Mouse (Mus musculus): ENCODE data around the gene Plaur. TPM values are rescaled to one million over a fixed set of nuclear protein-coding genes. Genes with fewer than 3 reads are reported as not detected.

Plaur gene
- polyA plus RNA-seq, 1 experiment from 2014 or later = 2.1 TPM

GRCm38 (mm10) chr7:24425919-24426318 is 36.4 kb upstream of the Plaur start:
- Histone ChIP-seq H3K9ac (replicated peaks; ENCODE audit: low read depth, low read length) (no peak overlapping the region), H3K27ac (ENCODE audit: low read length) (no peak overlapping the region), H3K4me2 (ENCODE audit: low read length) (no peak overlapping the region), H3K27me3 (replicated peaks; ENCODE audit: control insufficient read depth, insufficient read depth, low read length) (no peaks in the 10 kb centered on the region), H3K9me3 (ENCODE audit: control insufficient read depth, low read length) (no peaks in the 10 kb centered on the region), H3K4me3 (replicated peaks; ENCODE audit: low read length) (no peak overlapping the region), H3K4me1 (replicated peaks; ENCODE audit: control insufficient read depth, insufficient read depth, low read length) (peaks cover 13% of the 10 kb centered on the region), H3K36me3 (ENCODE audit: control insufficient read depth, insufficient read depth) (peaks cover 4% of the 10 kb centered on the region; the same call in 1 of the 2 replicates)
- ATAC-seq = no peak
- WGBS = 87% methylated on average over 9 of the region's 9 CpGs

GRCm38 (mm10) chr7:24427168-24427567 is 35.1 kb upstream of the Plaur start:
- H3K9ac ChIP-seq (replicated peaks; ENCODE audit: low read depth, low read length) = no peak overlapping the region
- H3K4me2 ChIP-seq (ENCODE audit: low read length) = no peak overlapping the region
- no peaks in the 10 kb centered on the region for H3K9me3 ChIP-seq (ENCODE audit: control insufficient read depth, low read length)
- H3K4me1 ChIP-seq (replicated peaks; ENCODE audit: control insufficient read depth, insufficient read depth, low read length) = peaks cover 13% of the 10 kb centered on the region
- H3K4me3 ChIP-seq (replicated peaks; ENCODE audit: low read length) = no peak overlapping the region
- H3K36me3 ChIP-seq (ENCODE audit: control insufficient read depth, insufficient read depth) = peaks cover 4% of the 10 kb centered on the region; the same call in 1 of the 2 replicates
- no peak overlapping the region for H3K27ac ChIP-seq (ENCODE audit: low read length)
- H3K27me3 ChIP-seq (replicated peaks; ENCODE audit: control insufficient read depth, insufficient read depth, low read length) = no peaks in the 10 kb centered on the region
- ATAC-seq = no peak
- 98% methylated on average over 8 of the region's 8 CpGs for WGBS

- Histone ChIP-seq H3K4me2 (ENCODE audit: low read length) (no peak overlapping the region), H3K27ac (ENCODE audit: low read length) (peak overlapping the region; percentile 80; the same call in 1 of the 2 replicates), H3K4me3 (replicated peaks; ENCODE audit: low read length) (no peak overlapping the region), H3K9ac (replicated peaks; ENCODE audit: low read depth, low read length) (no peak overlapping the region), H3K36me3 (ENCODE audit: control insufficient read depth, insufficient read depth) (peaks cover 2% of the 10 kb centered on the region; the same call in 1 of the 2 replicates), H3K9me3 (ENCODE audit: control insufficient read depth, low read length) (no peaks in the 10 kb centered on the region), H3K4me1 (replicated peaks; ENCODE audit: control insufficient read depth, insufficient read depth, low read length) (peaks cover 13% of the 10 kb centered on the region), H3K27me3 (replicated peaks; ENCODE audit: control insufficient read depth, insufficient read depth, low read length) (no peaks in the 10 kb centered on the region)
- WGBS = 90% methylated on average over 5 of the region's 5 CpGs
- no peak for ATAC-seq
These were observed 33.6 kb upstream of the Plaur start for GRCm38 (mm10) chr7:24428725-24429124.

GRCm38 (mm10) chr7:24429413-24430112 is 32.7 kb upstream of the Plaur start:
- H3K4me1 ChIP-seq (replicated peaks; ENCODE audit: control insufficient read depth, insufficient read depth, low read length) = peaks cover 13% of the 10 kb centered on the region
- no peaks in the 10 kb centered on the region for H3K27me3 ChIP-seq (replicated peaks; ENCODE audit: control insufficient read depth, insufficient read depth, low read length)
- peak; percentile 80 for ATAC-seq
- H3K9me3 ChIP-seq (ENCODE audit: control insufficient read depth, low read length) = no peaks in the 10 kb centered on the region
- 50% methylated on average over 16 of the region's 16 CpGs for WGBS
- no peaks in the 10 kb centered on the region for H3K36me3 ChIP-seq (ENCODE audit: control insufficient read depth, insufficient read depth)
- no peak overlapping the region; the same call in 1 of the 2 replicates for H3K4me3 ChIP-seq (replicated peaks; ENCODE audit: low read length)
- peak overlapping the region; percentile 80 for H3K27ac ChIP-seq (ENCODE audit: low read length)
- peak overlapping the region; percentile 26; the same call in 1 of the 2 replicates for H3K4me2 ChIP-seq (ENCODE audit: low read length)
- no peak overlapping the region for H3K9ac ChIP-seq (replicated peaks; ENCODE audit: low read depth, low read length)

- Histone ChIP-seq H3K4me3 (replicated peaks; ENCODE audit: low read length) (no peak overlapping the region), H3K27ac (ENCODE audit: low read length) (no peak overlapping the region), H3K9me3 (ENCODE audit: control insufficient read depth, low read length) (no peaks in the 10 kb centered on the region), H3K4me2 (ENCODE audit: low read length) (no peak overlapping the region), H3K36me3 (ENCODE audit: control insufficient read depth, insufficient read depth) (no peaks in the 10 kb centered on the region), H3K9ac (replicated peaks; ENCODE audit: low read depth, low read length) (no peak overlapping the region), H3K4me1 (replicated peaks; ENCODE audit: control insufficient read depth, insufficient read depth, low read length) (peaks cover 13% of the 10 kb centered on the region), H3K27me3 (replicated peaks; ENCODE audit: control insufficient read depth, insufficient read depth, low read length) (no peaks in the 10 kb centered on the region)
- no peak for ATAC-seq
- 95% methylated on average over 15 of the region's 15 CpGs for WGBS
These were observed 31.5 kb upstream of the Plaur start for GRCm38 (mm10) chr7:24430551-24431345.

GRCm38 (mm10) chr7:24431713-24432112 is 30.6 kb upstream of the Plaur start:
- Histone ChIP-seq H3K9me3 (ENCODE audit: control insufficient read depth, low read length) (no peaks in the 10 kb centered on the region), H3K27me3 (replicated peaks; ENCODE audit: control insufficient read depth, insufficient read depth, low read length) (no peaks in the 10 kb centered on the region), H3K27ac (ENCODE audit: low read length) (no peak overlapping the region), H3K9ac (replicated peaks; ENCODE audit: low read depth, low read length) (no peak overlapping the region), H3K36me3 (ENCODE audit: control insufficient read depth, insufficient read depth) (no peaks in the 10 kb centered on the region), H3K4me1 (replicated peaks; ENCODE audit: control insufficient read depth, insufficient read depth, low read length) (peaks cover 13% of the 10 kb centered on the region), H3K4me2 (ENCODE audit: low read length) (no peak overlapping the region), H3K4me3 (replicated peaks; ENCODE audit: low read length) (no peak overlapping the region)
- ATAC-seq = no peak
- 81% methylated on average over 11 of the region's 11 CpGs for WGBS

- no peak overlapping the region for H3K4me2 ChIP-seq (ENCODE audit: low read length)
- no peaks in the 10 kb centered on the region for H3K36me3 ChIP-seq (ENCODE audit: control insufficient read depth, insufficient read depth)
- H3K4me1 ChIP-seq (replicated peaks; ENCODE audit: control insufficient read depth, insufficient read depth, low read length) = 0 out of 2 replicates have a peak, but pooled peaks cover 2% of the 10 kb centered on the region
- ATAC-seq = no peak
- H3K27ac ChIP-seq (ENCODE audit: low read length) = no peak overlapping the region
- 77% methylated on average over 5 of the region's 5 CpGs for WGBS
- H3K9ac ChIP-seq (replicated peaks; ENCODE audit: low read depth, low read length) = no peak overlapping the region
- no peak overlapping the region for H3K4me3 ChIP-seq (replicated peaks; ENCODE audit: low read length)
- H3K27me3 ChIP-seq (replicated peaks; ENCODE audit: control insufficient read depth, insufficient read depth, low read length) = no peaks in the 10 kb centered on the region
- no peaks in the 10 kb centered on the region for H3K9me3 ChIP-seq (ENCODE audit: control insufficient read depth, low read length)
These were observed 27.0 kb upstream of the Plaur start for GRCm38 (mm10) chr7:24435305-24435704.

GRCm38 (mm10) chr7:24437981-24438380 is 24.3 kb upstream of the Plaur start:
- H3K27me3 ChIP-seq (replicated peaks; ENCODE audit: control insufficient read depth, insufficient read depth, low read length) = no peaks in the 10 kb centered on the region
- H3K4me1 ChIP-seq (replicated peaks; ENCODE audit: control insufficient read depth, insufficient read depth, low read length) = 0 out of 2 replicates have a peak, but pooled peaks cover 2% of the 10 kb centered on the region
- no peaks in the 10 kb centered on the region for H3K9me3 ChIP-seq (ENCODE audit: control insufficient read depth, low read length)
- WGBS = 76% methylated on average over 10 of the region's 10 CpGs
- H3K4me2 ChIP-seq (ENCODE audit: low read length) = no peak overlapping the region
- no peak for ATAC-seq
- H3K4me3 ChIP-seq (replicated peaks; ENCODE audit: low read length) = no peak overlapping the region
- H3K27ac ChIP-seq (ENCODE audit: low read length) = no peak overlapping the region
- no peaks in the 10 kb centered on the region for H3K36me3 ChIP-seq (ENCODE audit: control insufficient read depth, insufficient read depth)
- H3K9ac ChIP-seq (replicated peaks; ENCODE audit: low read depth, low read length) = no peak overlapping the region

- Histone ChIP-seq H3K27ac (ENCODE audit: low read length) (no peak overlapping the region), H3K4me1 (replicated peaks; ENCODE audit: control insufficient read depth, insufficient read depth, low read length) (0 out of 2 replicates have a peak, but pooled peaks cover 2% of the 10 kb centered on the region), H3K9me3 (ENCODE audit: control insufficient read depth, low read length) (no peaks in the 10 kb centered on the region), H3K36me3 (ENCODE audit: control insufficient read depth, insufficient read depth) (no peaks in the 10 kb centered on the region), H3K27me3 (replicated peaks; ENCODE audit: control insufficient read depth, insufficient read depth, low read length) (no peaks in the 10 kb centered on the region), H3K4me3 (replicated peaks; ENCODE audit: low read length) (no peak overlapping the region), H3K9ac (replicated peaks; ENCODE audit: low read depth, low read length) (no peak overlapping the region), H3K4me2 (ENCODE audit: low read length) (no peak overlapping the region)
- no peak for ATAC-seq
- WGBS = 85% methylated on average over 6 of the region's 6 CpGs
These were observed 23.1 kb upstream of the Plaur start for GRCm38 (mm10) chr7:24439191-24439590.
